Mouse (Mus musculus) kidney, postnatal 0 days (tissue): ENCODE measurements at regions not wholly inside any gene's neighbourhood (a gene's known extent, or its start where the extent isn't known, plus 50 kb on each side); places are given as distances from the start of the nearest gene placed in this dataset.
"Not testable (repeated sequence)": the region's sequence is repeated elsewhere in the genome, so short reads cannot be mapped to it uniquely, and the experiment has no call there.

Source experiments
- ATAC-seq: fragments of 200-750 bp; cut with Nextera tagmentation; replicated peaks from 2 replicates; pipeline ENCODE4 v1.8.0; 2017; ENCODE audit warnings: low read depth, moderate number of reproducible peaks, moderate TSS enrichment, moderate library complexity; ENCODE audit not compliant: low FRiP score
- DNase-seq: peaks from one replicate; pipeline ENCODE4 v3.0.0-alpha.2; 2016; ENCODE audit warnings: low spot score
- H3K27ac ChIP-seq: fragments of 300-500 bp; sonication (generic); 2 replicates; pipeline ENCODE4 v1.5.1; 2014; ENCODE audit warnings: mild to moderate bottlenecking
- H3K27me3 ChIP-seq: fragments of 300-500 bp; sonication (generic); 2 replicates; pipeline ENCODE4 v1.6.1; 2014; ENCODE audit warnings: low read length, mixed read lengths; ENCODE audit not compliant: insufficient read depth
- H3K36me3 ChIP-seq: fragments of 300-500 bp; sonication (generic); 2 replicates; pipeline ENCODE4 v1.6.1; 2014; ENCODE audit warnings: low read length, mixed read lengths; ENCODE audit not compliant: insufficient read depth
- H3K4me1 ChIP-seq: fragments of 300-500 bp; sonication (generic); replicated peaks from 2 replicates; pipeline ENCODE4 v1.6.1; 2014; ENCODE audit warnings: antibody characterized with exemption, low read length, mixed read lengths; ENCODE audit not compliant: insufficient read depth
- H3K4me2 ChIP-seq: fragments of 300-500 bp; sonication (generic); 2 replicates; pipeline ENCODE4 v1.6.1; 2014; ENCODE audit warnings: mild to moderate bottlenecking, low read length, moderate library complexity, mixed read lengths
- H3K4me3 ChIP-seq: fragments of 300-500 bp; sonication (generic); replicated peaks from 2 replicates; pipeline ENCODE4 v1.5.1; 2014; ENCODE audit warnings: low read depth, low read length
- H3K9ac ChIP-seq: fragments of 300-500 bp; sonication (generic); 2 replicates; pipeline ENCODE4 v1.6.1; 2014; ENCODE audit warnings: low read depth, low read length
- H3K9me3 ChIP-seq: fragments of 300-500 bp; sonication (generic); replicated peaks from 2 replicates; pipeline ENCODE4 v1.6.1; 2016; ENCODE audit warnings: low read length, inconsistent platforms, mixed read lengths
- CTCF ChIP-seq: IDR thresholded peaks from 2 replicates; pipeline ENCODE4 v1.5.1; 2016; ENCODE audit warnings: antibody characterized with exemption, low read depth, mild to moderate bottlenecking, moderate library complexity
- WGBS: fragments of 180-500 bp; shearing (Covaris S2); extraction: QIAGEN DNeasy Blood & Tissue Kit; methylation state at CpG from one replicate; pipeline ENCODE4 v1.1.7; 2014; 5-methylcytosine and 5-hydroxymethylcytosine counted together

GRCm38 (mm10) chr9:9444213-9444612 lies 205.3 kb upstream of the Arhgap42 start:
- Histone ChIP-seq H3K27me3 (no peaks in the 10 kb centered on the region), H3K27ac (no peak overlapping the region), H3K4me3 (no peak overlapping the region), H3K4me1 (no peaks in the 10 kb centered on the region), H3K36me3 (no peaks in the 10 kb centered on the region), H3K9ac (no peak overlapping the region), H3K4me2 (no peak overlapping the region), H3K9me3 (no peaks in the 10 kb centered on the region)
- TF ChIP-seq CTCF: peak; percentile 21; the same call in 1 of the 2 replicates
- 87% methylated on average over 1 of the region's 1 CpGs for WGBS
- DNase-seq (no peak), ATAC-seq (no peak)

GRCm38 (mm10) chr9:9420326-9420725 lies 181.4 kb upstream of the Arhgap42 start:
- Histone ChIP-seq H3K9ac (no peak overlapping the region), H3K36me3 (no peaks in the 10 kb centered on the region), H3K27ac (no peak overlapping the region), H3K27me3 (no peaks in the 10 kb centered on the region), H3K4me1 (no peaks in the 10 kb centered on the region), H3K9me3 (no peaks in the 10 kb centered on the region), H3K4me3 (no peak overlapping the region), H3K4me2 (no peak overlapping the region)
- no peak for ATAC-seq
- DNase-seq: no peak
- 63% methylated on average over 2 of the region's 2 CpGs for WGBS
- TF ChIP-seq CTCF: no peak

GRCm38 (mm10) chr9:9412460-9413181 lies 173.7 kb upstream of the Arhgap42 start:
- Histone ChIP-seq H3K27me3 (no peaks in the 10 kb centered on the region), H3K9ac (no peak overlapping the region), H3K9me3 (no peaks in the 10 kb centered on the region), H3K4me3 (no peak overlapping the region), H3K4me1 (no peaks in the 10 kb centered on the region), H3K27ac (no peak overlapping the region), H3K4me2 (no peak overlapping the region), H3K36me3 (no peaks in the 10 kb centered on the region)
- WGBS: 53% methylated on average over 3 of the region's 3 CpGs
- ATAC-seq: no peak
- TF ChIP-seq CTCF: no peak
- no peak for DNase-seq

- H3K27ac ChIP-seq, DNase-seq, H3K9me3 ChIP-seq, ATAC-seq, H3K4me3 ChIP-seq, H3K27me3 ChIP-seq, H3K9ac ChIP-seq, H3K36me3 ChIP-seq, H3K4me1 ChIP-seq, H3K4me2 ChIP-seq: not testable (repeated sequence)
- 75% methylated on average over 4 of the region's 4 CpGs for WGBS
Measured at GRCm38 (mm10) chr9:9394190-9394589, 155.3 kb upstream of the Arhgap42 start.

DNA sequence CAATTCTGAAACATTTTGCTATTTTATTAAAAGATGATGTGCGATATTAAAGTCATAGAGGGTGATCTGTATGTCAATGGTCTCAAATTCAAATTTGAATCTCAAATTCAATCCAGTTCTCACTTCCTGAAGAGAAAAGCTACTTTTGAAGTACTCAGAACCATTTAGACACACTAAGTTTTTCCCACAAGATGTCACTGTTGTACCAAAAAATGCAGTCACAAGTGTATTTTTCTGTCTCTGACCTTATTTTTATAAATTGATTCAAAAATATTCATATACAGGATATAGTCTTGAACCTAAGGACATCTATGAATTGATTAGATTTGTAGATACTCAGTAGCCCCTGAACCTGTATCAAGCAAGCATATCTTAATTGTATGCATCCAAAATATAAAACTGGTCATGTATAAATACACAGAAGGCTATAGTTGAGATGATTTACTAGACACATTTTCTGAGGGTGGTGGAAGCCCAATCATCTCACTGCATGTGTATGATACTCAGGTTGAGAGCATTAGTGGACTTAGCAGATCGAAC lies 137.8 kb upstream of the Arhgap42 start:
- Histone ChIP-seq H3K9me3 (no peaks in the 10 kb centered on the region), H3K27me3 (no peaks in the 10 kb centered on the region), H3K9ac (no peak overlapping the region), H3K4me3 (no peak overlapping the region), H3K27ac (no peak overlapping the region), H3K36me3 (no peaks in the 10 kb centered on the region), H3K4me1 (no peaks in the 10 kb centered on the region), H3K4me2 (no peak overlapping the region)
- WGBS: 70% methylated on average over 2 of the region's 2 CpGs
- ATAC-seq (no peak), DNase-seq (peak; percentile 45)
- TF ChIP-seq CTCF: peak; percentile 67

DNA sequence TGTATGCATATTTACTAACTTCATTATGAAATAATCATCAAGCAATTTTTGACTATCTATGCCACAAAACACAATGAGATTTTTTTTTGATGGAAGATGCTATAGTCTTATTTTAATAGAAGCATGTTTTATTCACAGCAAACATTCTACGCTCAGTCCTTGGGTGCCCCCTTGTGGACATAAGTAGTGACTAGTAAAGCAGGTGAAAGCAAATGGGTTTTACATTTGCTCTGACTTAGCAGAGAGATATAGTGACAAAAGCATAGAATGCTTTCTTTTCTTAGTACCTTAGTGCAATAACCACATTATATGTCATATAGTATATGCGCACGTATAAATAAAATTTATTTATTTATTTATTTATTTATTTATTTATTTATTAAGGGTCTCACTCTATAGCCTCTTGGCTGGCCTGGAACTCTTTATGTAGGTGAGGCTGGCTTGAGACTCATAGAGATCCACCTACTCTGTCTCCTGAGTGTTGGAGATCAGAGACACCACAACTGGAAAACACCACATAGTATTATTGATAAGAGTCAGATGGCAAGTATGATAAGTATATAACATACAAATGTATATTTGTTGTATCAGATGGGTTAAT lies 136.5 kb upstream of the Arhgap42 start:
- peak; percentile 93 for TF ChIP-seq CTCF
- Histone ChIP-seq H3K4me1 (no peaks in the 10 kb centered on the region), H3K9ac (no peak overlapping the region), H3K4me3 (no peak overlapping the region), H3K27me3 (no peaks in the 10 kb centered on the region), H3K36me3 (no peaks in the 10 kb centered on the region), H3K4me2 (no peak overlapping the region), H3K9me3 (no peaks in the 10 kb centered on the region), H3K27ac (no peak overlapping the region)
- ATAC-seq (peak; percentile 68; the same call in 1 of the 2 replicates), DNase-seq (peak; percentile 87)
- 35% methylated on average over 3 of the region's 3 CpGs for WGBS
